Mouse (Mus musculus): ENCODE results near the gene Ppp2r5b.

Ppp2r5b gene

GRCm38 (mm10) chr19:6235084-6236052 lies at the start of gene Ppp2r5b:
Ppp2r5b (minus strand) TSS chr19:6235872.
- in situ Hi-C loops (cut with MboI, MseI), result no loop called here

DNA sequence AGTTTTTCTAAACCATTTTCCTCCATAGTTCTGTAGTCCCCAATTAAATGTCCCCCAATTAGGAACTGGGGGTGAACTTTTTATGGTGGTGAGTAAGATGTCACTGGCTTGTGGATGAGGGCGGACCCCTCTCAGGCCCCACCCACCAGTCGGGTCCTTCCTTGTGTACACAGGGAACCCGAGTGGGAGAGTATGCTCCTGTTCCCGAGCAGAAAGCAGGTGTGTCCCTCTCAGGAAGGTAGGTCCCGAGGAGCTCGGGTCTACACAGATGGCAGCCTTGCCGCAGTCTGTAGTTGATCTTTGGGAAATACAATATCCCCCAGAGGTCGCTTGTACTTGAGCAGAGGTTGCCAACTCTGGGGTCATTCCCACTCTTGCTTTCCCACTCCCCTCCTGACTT lies 49.6 kb upstream of the Ppp2r5b start:
- in situ Hi-C loops (cut with MboI, MseI), result no loop called here

DNA sequence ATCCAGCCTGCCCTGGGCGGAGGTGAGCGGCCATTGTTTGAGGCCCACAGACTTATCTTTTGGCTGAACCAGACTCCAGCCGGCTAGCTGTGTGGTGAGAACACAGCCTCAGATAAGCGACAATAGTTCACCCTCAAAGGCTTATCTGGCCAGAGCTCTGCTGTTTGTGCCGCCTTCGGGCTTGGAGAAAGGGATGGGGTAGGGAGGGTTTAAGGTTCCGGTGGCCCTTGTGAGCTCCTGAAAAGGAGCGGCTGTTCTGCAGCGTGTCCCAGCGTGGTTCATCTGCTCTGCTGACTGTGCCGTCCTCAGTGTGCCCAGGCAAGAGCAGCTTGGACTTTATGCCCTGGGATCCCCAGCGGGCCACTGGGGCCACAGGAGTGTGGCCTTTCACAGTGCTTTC lies 48.8 kb upstream of the Ppp2r5b start:
- in situ Hi-C loops (cut with MboI, MseI), result no loop called here

DNA sequence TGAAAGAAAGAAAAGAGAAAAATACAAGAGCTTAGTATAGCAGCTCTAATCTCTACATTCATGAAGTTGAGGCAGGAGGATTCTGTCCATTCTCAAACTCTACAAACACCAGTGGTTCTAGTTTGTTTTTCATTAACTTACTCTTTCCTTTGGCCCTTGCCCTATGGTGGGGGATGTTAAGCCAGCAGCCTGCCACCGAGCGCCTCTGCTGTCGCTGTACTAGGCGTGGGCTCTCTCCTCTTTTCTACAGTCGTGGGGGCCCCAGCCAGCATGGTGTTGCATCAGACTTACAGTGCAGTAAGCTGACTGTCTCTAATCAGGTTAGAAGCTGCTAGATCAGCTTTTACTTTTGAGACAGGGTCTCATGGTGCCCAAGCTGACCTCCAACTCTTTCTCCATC lies 47.3 kb upstream of the Ppp2r5b start:
- in situ Hi-C loops (cut with MboI, MseI), result no loop called here

DNA sequence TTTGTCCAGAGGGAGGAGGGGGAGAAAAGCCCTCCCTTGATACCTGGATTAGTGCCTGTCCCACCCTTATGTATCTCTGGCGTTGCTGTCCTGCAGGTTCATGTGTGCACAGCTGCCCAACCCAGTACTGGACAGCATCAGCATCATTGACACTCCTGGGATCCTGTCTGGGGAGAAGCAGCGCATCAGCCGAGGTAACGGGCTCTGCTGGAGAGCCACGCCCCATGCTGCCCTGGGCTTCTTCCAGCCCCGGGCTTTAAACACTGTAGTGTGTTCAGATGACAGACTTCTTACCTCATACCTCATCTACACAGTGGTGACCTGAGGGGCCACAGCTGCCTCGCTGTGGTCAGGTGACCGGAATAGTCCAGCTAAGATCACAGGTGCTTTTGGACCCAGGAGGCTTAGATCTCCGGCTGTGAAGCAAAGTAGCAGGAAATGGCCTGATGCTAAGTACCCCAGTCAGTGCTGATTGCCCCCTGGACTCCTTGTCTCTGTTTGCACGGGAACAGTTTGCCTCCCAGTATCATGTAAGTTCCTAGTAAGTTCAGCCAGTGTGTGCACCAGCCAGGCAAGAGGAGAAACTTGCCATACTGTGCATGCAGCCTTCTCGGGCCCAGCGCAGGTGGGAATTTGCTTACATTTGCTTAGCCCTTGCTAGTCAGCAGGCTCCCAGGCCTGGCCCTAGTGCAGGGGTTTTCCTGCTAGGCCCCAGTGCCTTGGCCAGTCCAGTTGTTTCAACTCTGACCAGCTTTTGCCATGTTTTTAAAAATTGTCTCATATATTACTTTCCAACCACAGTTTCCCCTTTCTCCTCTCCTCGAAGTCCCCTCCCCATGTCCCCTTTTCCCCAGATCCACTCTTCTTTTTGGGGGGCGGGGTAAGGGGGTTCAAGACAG lies 45.7 kb upstream of the Ppp2r5b start:
- in situ Hi-C loops (cut with MboI, MseI), result no loop called here

GRCm38 (mm10) chr19:6280554-6280953 lies 44.9 kb upstream of the Ppp2r5b start:
- in situ Hi-C loops (cut with MboI, MseI), result no loop called here

DNA sequence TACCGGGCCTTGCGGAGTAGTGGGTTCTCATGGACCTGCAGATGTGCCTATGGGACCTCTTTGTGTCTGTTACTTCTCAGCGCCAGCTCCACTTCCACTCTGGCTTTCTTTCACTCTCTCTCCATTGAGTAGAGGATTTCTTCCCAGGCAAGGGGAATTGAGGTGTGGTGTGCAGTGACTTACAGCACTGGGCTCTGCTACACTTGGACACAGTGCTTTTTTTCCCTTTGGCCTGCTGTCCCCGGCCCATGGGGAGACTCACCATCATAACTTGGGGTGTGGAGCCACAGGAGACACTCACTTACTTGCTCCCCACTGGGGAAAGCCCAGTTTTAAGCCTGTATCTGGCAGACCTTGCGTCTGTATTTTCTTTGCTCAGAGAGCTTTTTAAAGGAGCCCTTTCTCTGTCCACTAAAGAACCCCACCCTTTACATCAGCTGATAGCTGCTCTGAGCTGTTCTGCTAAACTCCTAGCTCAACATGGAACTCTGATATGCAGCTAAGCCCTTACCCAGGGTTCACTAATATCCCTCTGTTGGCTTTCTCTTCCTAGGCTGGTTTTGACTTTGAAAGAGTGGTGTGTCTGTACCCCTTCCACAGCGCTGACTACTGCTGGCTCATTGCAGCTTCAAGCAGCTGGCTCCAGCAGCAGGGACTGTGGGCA lies 43.9 kb upstream of the Ppp2r5b start:
- in situ Hi-C loops (cut with MboI, MseI), result no loop called here

DNA sequence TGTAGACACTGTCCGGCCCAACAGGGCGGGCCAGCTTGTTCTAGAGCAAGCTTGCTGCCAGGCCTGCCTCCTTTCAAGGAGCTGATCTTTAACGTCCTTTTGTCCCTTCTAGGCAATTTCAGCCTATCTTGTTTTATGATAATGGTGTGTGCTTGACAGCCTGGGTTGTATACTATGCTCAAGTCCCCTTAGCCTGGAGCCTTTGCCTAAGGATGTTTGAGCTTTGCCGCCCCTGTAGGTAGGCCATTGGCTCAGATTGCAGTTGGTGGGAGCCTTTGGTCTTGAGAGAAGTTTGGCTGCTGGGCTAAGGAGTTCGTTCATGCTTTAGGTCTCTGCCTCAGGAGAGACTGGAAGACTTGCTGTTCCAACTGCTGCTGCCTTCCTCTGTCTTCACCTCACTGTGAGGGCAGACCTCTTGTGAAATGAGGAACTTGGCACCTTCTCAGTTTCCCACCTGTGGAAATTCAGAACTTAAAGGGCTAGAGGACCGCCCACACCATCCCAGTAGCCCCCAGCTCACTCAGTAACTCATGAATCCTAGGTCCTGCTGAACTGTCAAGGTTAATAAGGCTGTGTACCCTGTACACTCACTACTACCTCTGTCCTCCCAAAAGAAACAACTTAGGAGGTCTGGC lies 42.9 kb upstream of the Ppp2r5b start:
- in situ Hi-C loops (cut with MboI, MseI), result no loop called here

DNA sequence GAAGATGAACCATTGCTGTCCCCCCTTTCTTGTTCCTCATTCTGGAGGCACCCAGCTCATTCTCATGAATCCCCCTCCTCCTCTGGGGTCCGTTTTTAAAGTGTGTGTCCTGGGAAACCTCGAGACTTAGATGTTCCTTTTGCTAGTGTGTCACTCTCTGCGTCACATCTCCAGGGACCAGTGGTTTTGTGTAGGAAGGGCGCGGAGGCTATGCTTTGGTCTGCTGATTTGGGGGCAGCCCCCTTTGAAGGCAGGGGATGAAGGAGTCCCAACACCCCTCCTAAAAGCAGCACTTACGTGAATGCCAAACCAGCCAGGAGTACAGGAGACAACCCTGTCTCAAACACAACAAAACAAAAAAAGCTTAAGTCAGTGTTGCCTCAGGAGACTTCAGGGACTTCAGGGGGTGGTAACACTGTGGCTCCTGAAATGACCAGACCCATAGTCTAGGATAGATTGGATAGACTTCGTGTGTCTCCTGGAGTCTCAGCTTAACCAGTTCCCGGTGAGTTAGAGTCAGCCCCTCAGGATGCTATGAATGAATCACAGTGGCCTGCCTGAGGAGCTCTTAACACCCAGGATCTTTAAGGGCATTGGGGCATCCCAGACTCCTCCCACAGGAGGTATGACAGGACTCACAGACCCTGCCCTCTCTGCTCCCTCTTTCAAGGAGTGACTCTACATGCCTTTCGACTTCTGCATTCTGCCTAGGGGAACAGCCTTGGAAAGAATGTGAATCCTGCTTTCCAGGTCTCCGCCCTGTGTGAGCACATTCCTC lies 42.2 kb upstream of the Ppp2r5b start:
- in situ Hi-C loops (cut with MboI, MseI), result no loop called here

DNA sequence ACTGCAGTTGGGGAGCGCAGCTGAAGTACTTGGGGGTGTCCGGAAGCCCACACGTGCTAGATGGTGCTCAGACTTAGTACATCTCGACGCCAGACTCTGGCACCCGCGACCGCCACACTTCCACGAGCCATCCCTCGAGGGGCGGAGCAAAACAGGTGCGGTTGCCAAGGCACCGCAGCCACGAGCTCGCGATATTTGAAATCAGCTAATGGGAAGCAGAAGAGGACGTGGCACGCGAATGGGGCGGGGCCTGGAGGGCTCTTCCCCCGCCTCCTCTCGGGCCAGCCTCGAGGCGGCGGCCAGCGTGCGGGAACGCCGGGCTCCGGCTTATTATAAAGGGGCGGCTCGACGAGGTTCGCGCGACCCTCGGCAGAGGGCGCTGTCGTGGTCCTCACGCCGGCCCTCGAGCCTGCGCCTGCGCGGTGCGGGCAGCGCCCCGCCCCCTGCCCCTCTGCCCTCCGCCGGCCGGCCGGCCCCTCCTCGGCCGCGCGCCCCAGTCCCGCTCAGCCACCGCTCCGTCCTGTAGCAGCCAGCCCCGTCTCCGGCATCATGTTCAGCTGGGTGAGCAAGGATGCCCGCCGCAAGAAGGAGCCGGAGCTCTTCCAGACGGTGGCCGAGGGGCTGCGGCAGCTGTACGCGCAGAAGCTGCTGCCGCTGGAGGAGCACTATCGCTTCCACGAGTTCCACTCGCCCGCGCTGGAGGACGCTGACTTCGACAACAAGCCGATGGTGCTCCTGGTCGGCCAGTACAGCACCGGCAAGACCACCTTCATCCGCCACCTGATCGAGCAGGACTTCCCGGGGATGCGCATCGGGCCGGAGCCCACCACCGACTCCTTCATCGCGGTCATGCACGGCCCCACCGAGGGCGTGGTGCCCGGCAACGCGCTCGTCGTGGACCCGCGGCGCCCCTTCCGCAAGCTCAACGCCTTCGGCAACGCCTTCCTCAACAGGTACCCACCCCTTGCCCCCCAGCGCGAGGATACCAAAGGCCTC lies 41.1 kb upstream of the Ppp2r5b start, which contains the start of gene Ehd1:
Ehd1 (plus strand) TSS at position 300 of the 996 bp plus-strand sequence.
- in situ Hi-C loops (cut with MboI, MseI), result no loop called here

DNA sequence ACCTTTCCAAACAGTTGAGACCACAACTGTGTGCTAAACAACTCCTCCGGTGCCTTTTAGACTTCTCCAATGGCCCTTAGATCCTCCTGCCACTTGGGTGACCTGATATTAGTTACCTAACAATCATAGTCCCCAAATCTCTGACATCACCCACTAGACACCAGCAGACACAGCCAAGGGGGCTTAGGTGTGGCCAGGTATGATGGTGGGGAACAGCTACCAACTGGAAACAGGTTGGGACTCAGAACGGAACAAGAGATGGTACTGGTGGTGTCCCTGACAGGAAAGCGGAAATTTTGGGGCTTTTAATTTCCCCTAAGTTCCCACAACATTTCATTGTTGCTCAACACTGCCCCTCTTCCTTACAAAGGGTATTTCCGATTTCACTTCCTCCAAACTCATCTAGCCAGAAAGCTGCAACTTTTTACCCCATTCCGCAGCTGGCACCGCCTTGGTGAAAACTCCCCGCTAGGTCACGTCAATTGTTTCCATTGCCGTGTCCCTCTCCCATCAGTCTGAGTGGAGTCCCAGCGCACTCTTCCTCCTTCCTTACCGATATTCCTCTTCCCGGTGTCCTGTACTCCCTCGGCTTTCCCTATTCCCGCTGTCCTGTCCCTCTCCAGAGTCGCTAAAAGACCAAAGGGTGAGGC lies 40.2 kb upstream of the Ppp2r5b start:
- in situ Hi-C loops (cut with MboI, MseI), result no loop called here

GRCm38 (mm10) chr19:6273998-6274608 lies 38.4 kb upstream of the Ppp2r5b start:
- in situ Hi-C loops (cut with MboI, MseI), result loop anchor here in 1 of 2 experiments (5.0 kb wide), 1 partner anchor 33 kb away; the partner anchor contains the start of gene Cdc42bpg

DNA sequence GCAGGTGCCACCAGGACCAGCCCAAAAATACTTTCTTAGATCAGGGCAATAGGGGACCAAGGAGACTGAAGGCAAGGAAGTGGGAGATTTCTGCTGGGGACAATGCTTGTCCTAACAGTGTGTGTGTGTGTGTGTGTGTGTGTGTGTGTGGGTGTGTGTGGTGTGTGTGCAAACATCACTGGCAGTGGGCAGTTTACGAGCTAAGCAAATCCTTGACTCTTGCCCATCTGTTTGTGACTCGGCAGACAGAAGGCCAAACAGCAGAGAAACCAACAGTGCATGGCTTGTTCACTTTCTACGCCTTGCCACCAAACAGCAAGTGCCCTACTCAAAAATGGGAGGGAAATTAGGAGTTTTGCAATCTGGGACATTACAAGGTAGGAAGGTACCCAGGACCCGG lies 37.9 kb upstream of the Ppp2r5b start:
- in situ Hi-C loops (cut with MboI, MseI), result loop anchor here in 1 of 2 experiments (5.0 kb wide), 1 partner anchor 34 kb away; the partner anchor contains the start of gene Cdc42bpg

DNA sequence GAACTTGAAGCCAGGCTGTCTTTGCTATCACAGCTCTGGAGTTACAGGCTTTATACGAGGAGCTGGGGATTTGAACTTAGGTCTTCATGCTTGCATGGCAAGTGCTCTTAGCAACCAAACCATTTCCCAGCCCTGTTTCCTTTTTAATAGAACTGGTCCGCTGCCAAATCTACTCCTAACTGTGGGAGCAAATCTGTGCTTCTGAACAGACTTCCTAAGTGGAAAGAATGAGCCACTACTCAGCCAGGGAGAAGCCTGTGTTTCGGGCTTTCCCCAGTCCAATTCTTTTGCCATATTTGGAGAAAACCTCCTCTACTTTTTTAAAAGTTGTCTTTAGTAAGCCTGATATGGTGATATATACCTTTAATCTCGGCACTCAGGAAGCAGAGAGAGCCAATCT lies 37.1 kb upstream of the Ppp2r5b start:
- in situ Hi-C loops (cut with MboI, MseI), result loop anchor here in 1 of 2 experiments (5.0 kb wide), 1 partner anchor 35 kb away; the partner anchor contains the start of gene Cdc42bpg

GRCm38 (mm10) chr19:6272053-6272452 lies 36.4 kb upstream of the Ppp2r5b start:
- in situ Hi-C loops (cut with MboI, MseI), result loop anchor here in 1 of 2 experiments (5.0 kb wide), 1 partner anchor 35 kb away; the partner anchor contains the start of gene Cdc42bpg

- in situ Hi-C loops (cut with MboI, MseI), result loop anchor here in 1 of 2 experiments (5.0 kb wide), 1 partner anchor 36 kb away; the partner anchor contains the start of gene Cdc42bpg
Measured at GRCm38 (mm10) chr19:6271206-6271605, 35.5 kb upstream of the Ppp2r5b start.

DNA sequence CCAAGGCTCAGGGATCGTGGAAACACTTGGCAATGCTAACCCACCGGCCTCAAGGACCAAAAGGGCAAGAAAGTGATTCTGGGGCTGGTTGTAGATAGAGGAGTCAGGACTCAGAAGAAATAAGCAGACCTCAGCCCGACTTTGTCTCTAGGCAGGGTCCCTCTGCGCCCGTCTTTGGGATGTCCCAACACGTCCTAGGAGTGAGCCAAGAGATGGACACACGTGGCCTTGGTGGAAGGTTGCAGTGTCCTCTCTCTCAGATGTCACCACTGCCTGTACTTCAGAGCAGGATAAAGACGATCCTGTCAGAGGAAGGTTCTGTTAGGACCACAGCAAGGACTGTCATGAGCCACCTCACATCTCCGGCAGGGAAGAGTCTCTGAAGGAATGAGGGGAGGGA lies 35.0 kb upstream of the Ppp2r5b start:
- in situ Hi-C loops (cut with MboI, MseI), result loop anchor here in 1 of 2 experiments (5.0 kb wide), 1 partner anchor 37 kb away; the partner anchor contains the start of gene Cdc42bpg

Data from T-helper 17 cell (primary cell).